Mouse (Mus musculus): Measurements from ENCODE around the gene Rhobtb1. TPM values are rescaled to one million over a fixed set of nuclear protein-coding genes. Genes with fewer than 3 reads are reported as not detected.
A peak's percentile ranks its signal among the peaks of the same experiment; 100 is the strongest.

Rhobtb1 gene
- polyA plus RNA-seq, 1 experiment from 2014 or later: 13.6 TPM

DNA sequence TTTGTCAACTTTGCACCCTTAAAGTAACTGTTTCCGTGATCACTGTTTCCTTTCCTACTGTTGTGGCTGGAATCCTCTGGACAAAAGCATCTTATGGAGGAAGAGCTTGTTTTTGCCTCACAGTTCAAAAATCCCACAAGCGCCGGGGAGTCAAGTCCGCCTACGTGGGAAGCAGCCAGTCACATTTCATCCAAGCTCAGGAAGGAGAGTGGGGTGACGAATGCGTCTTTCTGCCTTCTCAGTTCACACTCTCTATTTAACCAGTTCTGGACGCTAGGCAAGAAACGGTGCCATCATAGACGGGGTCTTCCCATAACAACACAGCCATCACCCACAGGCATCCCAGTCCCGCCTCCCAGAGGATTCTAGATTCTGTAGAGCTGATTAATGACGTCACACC is 15.3 kb downstream of the Rhobtb1 start:
- WGBS: 88% methylated on average over 12 of the region's 12 CpGs
- no peaks in the 10 kb centered on the region for H3K36me3 ChIP-seq
- H3K9ac ChIP-seq (replicated peaks): no peak overlapping the region

DNA sequence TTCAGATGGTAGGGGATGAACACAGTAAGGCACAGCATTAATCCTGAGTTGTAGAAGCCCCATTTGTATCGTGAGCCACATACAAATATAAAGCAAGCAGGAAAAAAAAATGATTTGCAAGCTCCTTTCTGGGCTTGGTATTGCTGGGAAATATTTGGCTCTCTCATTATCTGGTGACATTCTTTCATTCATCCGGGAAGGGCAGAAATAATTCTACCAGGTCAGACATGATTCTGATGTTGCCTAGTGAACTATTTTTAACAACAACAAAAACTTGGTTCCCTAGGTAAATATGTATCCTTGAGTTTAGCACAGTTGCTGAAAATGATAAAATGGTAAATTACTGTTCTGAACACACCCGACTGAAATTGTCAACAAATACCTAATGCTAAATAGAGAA is 21.2 kb downstream of the Rhobtb1 start:
- Histone ChIP-seq H3K36me3 (no peaks in the 10 kb centered on the region), H3K4me2 (replicated peaks) (no peak overlapping the region), H3K27me3 (no peaks in the 10 kb centered on the region), H3K9me3 (no peaks in the 10 kb centered on the region), H3K9ac (replicated peaks) (no peak overlapping the region), H3K4me1 (no peaks in the 10 kb centered on the region), H3K4me3 (no peak overlapping the region), H3K27ac (replicated peaks) (no peak overlapping the region)
- 82% methylated on average over 3 of the region's 3 CpGs for WGBS
- ATAC-seq (replicated peaks): no peak

More for the DNA sequence above, 15.3 kb downstream of the Rhobtb1 start:
- no peaks in the 10 kb centered on the region for H3K9me3 ChIP-seq
- no peak for ATAC-seq (replicated peaks)
- H3K4me1 ChIP-seq: no peaks in the 10 kb centered on the region
- H3K27me3 ChIP-seq: no peaks in the 10 kb centered on the region
- no peak overlapping the region for H3K4me2 ChIP-seq (replicated peaks)
- H3K27ac ChIP-seq (replicated peaks): no peak overlapping the region
- no peak overlapping the region for H3K4me3 ChIP-seq

DNA sequence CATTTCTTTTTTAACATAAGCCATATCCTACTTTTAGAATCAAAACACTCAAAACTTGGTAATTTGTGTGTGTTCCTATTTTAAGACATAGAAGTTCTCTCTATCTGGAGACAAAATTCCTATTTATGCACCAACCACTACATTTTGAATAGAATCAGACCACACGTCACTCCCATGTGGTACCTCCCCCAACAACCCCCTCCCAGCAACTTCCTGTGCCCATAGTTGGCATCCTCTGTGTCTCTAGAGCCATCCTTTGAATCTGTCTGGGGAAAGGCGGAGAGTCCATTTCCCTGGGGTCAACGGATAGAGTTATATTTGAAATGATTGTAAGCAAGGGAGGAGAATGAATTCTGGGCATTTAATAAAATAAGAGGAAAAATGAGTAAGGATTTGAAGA is 24.9 kb downstream of the Rhobtb1 start:
- ATAC-seq (replicated peaks): no peak
- Histone ChIP-seq H3K9ac (replicated peaks) (no peak overlapping the region), H3K27me3 (no peaks in the 10 kb centered on the region), H3K4me3 (no peak overlapping the region), H3K4me2 (replicated peaks) (no peak overlapping the region), H3K36me3 (no peaks in the 10 kb centered on the region), H3K4me1 (no peaks in the 10 kb centered on the region), H3K27ac (replicated peaks) (no peak overlapping the region), H3K9me3 (no peaks in the 10 kb centered on the region)
- WGBS: 77% methylated on average over 3 of the region's 3 CpGs

DNA sequence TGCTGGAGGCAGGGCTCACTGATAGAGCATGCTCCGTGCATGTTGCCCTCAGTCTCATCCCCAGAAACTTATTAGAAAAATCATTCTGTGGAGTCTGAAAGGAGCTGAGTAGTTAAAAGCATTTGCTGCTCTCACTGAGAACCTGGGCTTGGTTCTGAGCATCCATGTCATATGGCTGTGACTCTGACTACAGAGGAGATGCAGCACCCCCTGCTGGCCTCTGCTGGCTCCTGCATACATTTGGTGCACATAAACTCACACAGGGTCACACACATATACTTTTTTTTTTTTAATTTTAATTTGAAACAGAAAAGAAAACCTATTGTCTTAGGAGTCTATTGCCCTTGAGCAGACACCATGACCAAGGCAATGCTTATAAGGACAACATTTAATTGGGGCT is 28.1 kb downstream of the Rhobtb1 start:
- 96% methylated on average over 1 of the region's 1 CpGs for WGBS
- Histone ChIP-seq H3K27ac (replicated peaks) (no peak overlapping the region), H3K9ac (replicated peaks) (no peak overlapping the region), H3K4me1 (no peaks in the 10 kb centered on the region), H3K36me3 (no peaks in the 10 kb centered on the region), H3K27me3 (no peaks in the 10 kb centered on the region), H3K9me3 (no peaks in the 10 kb centered on the region), H3K4me2 (replicated peaks) (no peak overlapping the region), H3K4me3 (no peak overlapping the region)
- no peak for ATAC-seq (replicated peaks)

DNA sequence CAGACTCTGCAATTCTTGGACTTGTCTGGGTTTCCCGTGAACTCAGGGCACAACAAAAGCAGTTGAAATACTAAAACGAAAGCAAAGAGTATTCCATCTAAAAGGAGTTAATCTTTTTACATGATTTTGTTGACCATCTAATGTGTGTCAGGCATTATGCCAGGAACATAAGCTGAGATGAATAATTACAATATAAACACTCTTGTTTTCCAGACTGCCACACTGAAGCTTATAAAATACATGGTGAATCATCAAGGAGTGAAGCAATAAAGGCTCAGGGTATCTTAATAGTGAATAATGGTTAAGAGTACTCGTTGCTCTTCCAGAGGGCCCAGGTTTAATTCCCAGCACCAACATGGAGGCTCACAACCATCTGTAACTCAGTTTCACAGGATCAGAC is 29.8 kb downstream of the Rhobtb1 start:
- H3K4me2 ChIP-seq (replicated peaks): no peak overlapping the region
- no peaks in the 10 kb centered on the region for H3K9me3 ChIP-seq
- no peak overlapping the region for H3K4me3 ChIP-seq
- WGBS: 83% methylated on average over 3 of the region's 3 CpGs
- H3K27ac ChIP-seq (replicated peaks): no peak overlapping the region
- H3K36me3 ChIP-seq: no peaks in the 10 kb centered on the region
- ATAC-seq (replicated peaks): no peak
- no peaks in the 10 kb centered on the region for H3K27me3 ChIP-seq
- H3K9ac ChIP-seq (replicated peaks): no peak overlapping the region
- no peaks in the 10 kb centered on the region for H3K4me1 ChIP-seq

DNA sequence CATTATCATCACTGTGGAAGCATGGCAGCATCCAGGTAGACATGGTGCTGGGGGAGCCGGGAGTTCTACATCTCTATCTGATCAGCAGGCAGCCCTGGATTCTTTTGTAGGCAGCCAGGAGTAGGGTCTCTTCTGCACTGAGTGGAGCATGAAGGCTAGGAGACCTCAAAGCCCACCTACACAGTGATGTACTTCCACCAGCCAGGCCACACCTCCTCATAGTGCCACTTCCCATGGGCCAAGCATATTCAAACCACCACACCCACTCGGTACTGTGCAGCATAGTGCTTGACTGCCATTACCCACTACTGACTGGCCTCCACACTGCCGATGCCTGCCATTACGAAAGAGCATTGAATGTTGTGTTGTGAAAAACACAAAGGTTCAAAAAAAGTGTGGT is 33.7 kb downstream of the Rhobtb1 start:
- Histone ChIP-seq H3K36me3 (no peaks in the 10 kb centered on the region), H3K4me2 (replicated peaks) (no peak overlapping the region), H3K4me1 (no peaks in the 10 kb centered on the region), H3K9me3 (no peaks in the 10 kb centered on the region), H3K27ac (replicated peaks) (no peak overlapping the region), H3K9ac (replicated peaks) (no peak overlapping the region), H3K27me3 (no peaks in the 10 kb centered on the region), H3K4me3 (no peak overlapping the region)
- 95% methylated on average over 4 of the region's 4 CpGs for WGBS
- ATAC-seq (replicated peaks): 0 out of 2 replicates have a peak, but pooled peaks have one; percentile 46

DNA sequence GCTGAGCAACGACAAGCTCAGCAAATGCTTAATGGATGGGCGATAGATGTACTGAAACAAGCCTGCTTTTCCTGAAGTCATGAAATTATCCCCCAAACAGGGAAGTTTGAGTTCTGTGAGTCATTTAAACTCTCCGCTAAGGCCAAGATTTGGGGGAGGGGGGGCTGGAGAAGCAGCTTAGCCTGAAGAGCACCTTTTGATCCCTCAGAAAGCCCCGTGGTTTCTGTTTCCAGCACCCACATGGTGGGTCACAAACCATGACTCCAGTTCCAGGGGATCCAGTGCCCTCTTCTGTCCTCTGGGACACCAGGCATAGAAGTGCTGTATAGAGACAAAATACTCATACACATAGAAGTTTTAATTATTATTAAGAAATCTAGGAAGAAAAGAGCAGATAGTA is 34.2 kb downstream of the Rhobtb1 start:
- Histone ChIP-seq H3K9me3 (no peaks in the 10 kb centered on the region), H3K36me3 (no peaks in the 10 kb centered on the region), H3K4me3 (no peak overlapping the region), H3K27ac (replicated peaks) (no peak overlapping the region), H3K4me1 (no peaks in the 10 kb centered on the region), H3K9ac (replicated peaks) (no peak overlapping the region), H3K27me3 (no peaks in the 10 kb centered on the region), H3K4me2 (replicated peaks) (no peak overlapping the region)
- 75% methylated on average over 4 of the region's 4 CpGs for WGBS
- no peak for ATAC-seq (replicated peaks)

DNA sequence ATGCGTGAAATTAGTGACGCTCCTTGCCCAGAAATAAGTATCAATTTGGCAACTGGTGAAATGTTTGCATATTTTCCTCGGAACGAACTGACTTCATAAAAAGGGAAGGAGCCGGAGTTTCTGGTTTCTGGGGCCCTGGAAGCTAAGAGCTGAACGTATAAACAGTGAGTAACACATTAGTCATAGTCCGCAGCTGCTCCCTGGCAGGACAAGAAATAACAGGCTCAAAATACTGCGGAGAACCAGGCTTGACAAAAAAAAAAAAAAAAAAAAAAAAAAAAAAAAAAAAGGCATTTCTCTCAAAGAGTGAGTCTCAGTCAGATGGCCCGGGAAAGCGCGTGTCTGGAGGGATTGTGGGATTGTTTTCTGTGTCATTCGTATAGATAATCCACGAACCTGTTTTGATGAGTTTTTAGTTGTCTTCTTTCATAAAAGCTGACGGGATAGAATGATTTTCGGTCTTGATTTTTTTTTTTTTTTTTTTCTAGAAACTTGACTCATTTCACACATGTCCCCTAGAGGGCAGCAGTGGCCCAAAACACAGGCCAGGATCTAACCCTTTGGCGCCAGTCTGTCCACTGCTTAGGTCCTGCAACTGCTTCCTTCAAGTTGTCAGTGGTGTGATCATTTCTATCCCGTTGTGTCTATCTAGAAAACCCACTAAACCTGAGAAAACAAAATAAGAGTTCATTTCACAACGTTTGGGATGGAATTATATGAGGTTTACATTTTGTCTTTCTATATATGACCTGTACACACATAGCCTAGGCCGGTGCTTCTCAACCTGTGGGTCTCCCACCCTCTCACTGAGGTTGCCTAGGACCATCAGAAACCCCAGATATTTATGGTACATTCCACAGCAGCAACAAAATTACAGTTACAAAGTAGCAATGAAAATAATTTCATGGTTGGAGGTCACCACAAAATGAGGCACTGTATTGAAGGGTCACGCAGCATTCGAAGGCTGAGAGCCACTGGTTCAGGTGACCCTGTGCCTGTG is 35.0 kb downstream of the Rhobtb1 start:
- no peaks in the 10 kb centered on the region for H3K9me3 ChIP-seq
- no peaks in the 10 kb centered on the region for H3K27me3 ChIP-seq
- peak overlapping the region; percentile 30 for H3K4me3 ChIP-seq
- H3K4me1 ChIP-seq: no peaks in the 10 kb centered on the region
- 20% methylated on average over 21 of the region's 21 CpGs for WGBS
- no peaks in the 10 kb centered on the region for H3K36me3 ChIP-seq
- no peak overlapping the region for H3K9ac ChIP-seq (replicated peaks)
- H3K27ac ChIP-seq (replicated peaks): no peak overlapping the region
- peak overlapping the region; percentile 41 for H3K4me2 ChIP-seq (replicated peaks)
- peak; percentile 80; the same call in 1 of the 2 replicates for ATAC-seq (replicated peaks)

DNA sequence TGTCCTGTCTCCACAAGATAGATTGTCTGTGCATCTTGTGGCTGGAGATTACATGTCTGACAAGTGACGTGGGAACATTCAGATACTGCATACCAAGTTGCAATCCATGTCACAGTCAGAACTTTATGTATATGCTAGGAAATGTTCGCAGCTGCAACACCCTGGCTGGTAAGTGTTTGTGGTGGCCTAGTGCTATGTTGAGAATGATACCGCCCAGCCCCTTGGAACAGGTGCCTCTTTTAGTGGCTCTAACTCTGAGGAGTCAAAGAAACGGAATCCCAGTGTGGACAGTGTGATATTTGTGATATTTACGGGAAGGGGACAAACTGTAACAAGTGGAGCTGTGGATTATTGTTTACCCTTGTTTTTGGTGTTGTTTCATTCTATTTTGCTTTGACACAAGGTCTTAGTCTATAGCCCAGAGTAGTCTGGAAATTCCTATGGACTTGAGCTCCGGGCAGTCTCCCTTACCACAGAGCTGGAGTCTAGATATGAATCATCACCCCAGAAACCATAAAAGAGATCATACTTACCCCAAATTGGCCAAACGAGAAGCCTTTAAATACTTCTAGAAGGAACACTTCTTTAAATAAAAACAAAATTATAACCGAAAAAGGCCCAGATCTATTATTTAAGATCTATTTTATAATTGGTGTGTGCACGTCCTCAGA is 36.7 kb downstream of the Rhobtb1 start:
- no peak for ATAC-seq (replicated peaks)
- Histone ChIP-seq H3K36me3 (no peaks in the 10 kb centered on the region), H3K27ac (replicated peaks) (no peak overlapping the region), H3K4me2 (replicated peaks) (no peak overlapping the region), H3K27me3 (no peaks in the 10 kb centered on the region), H3K9ac (replicated peaks) (no peak overlapping the region), H3K4me3 (no peak overlapping the region), H3K9me3 (no peaks in the 10 kb centered on the region), H3K4me1 (no peaks in the 10 kb centered on the region)
- 87% methylated on average over 9 of the region's 9 CpGs for WGBS

DNA sequence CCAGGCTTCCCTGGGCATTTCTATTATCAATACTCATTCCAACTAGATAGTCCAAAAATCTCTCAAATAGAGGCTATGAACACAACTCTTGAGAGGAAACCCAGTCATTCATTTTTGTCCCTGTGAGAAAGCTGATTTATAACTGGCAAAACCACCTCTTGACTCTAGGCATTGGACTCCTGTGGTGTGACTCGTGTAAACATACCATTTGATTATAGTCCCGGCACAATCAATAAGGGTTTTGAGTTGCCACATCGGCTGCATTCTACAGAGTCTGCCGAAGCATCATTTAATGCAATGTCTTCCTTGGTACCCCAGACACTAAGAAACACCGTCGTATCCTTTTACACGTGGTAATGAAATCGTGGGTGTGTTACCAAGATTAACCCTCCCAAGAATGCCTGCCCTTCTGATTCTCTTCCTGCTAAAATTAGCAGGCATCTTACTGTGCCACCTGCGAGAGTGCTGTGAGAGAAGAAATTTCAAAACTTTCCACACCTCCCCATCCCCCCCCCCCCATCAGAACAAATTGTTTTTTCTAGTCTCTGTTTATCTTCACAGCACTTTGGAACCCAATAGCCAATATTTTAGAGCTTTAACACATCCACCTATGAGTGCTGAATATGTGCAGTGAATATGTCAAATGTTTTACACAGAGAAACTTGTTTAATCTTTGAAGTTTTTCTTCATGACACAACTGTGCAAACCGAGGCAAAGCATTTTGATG is 39.4 kb downstream of the Rhobtb1 start:
- ATAC-seq (replicated peaks): no peak
- Histone ChIP-seq H3K9ac (replicated peaks) (no peak overlapping the region), H3K27ac (replicated peaks) (no peak overlapping the region), H3K4me1 (no peaks in the 10 kb centered on the region), H3K4me3 (no peak overlapping the region), H3K9me3 (no peaks in the 10 kb centered on the region), H3K36me3 (no peaks in the 10 kb centered on the region), H3K4me2 (replicated peaks) (no peak overlapping the region), H3K27me3 (no peaks in the 10 kb centered on the region)
- 84% methylated on average over 10 of the region's 10 CpGs for WGBS

DNA sequence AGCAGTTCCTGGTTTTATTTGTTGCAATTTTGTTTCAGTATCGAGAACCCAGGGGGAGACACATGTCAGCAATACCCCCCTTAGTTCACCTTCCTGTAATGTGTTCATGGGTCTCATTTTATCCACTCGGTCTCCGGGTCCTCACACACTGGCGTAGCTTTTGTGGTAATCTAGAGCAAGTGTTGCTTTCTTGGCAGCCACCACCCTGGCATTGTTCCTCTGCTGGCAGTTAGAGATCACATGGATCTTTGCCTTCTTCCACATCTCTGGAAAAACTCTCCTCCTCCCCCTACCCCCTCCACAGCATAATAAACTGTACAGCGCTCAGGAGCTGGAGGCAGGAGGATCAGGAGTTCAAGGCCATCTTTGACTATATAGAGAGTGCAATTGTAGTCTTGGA is 41.0 kb downstream of the Rhobtb1 start:
- no peak overlapping the region for H3K4me2 ChIP-seq (replicated peaks)
- 77% methylated on average over 5 of the region's 5 CpGs for WGBS
- no peak overlapping the region for H3K27ac ChIP-seq (replicated peaks)
- no peaks in the 10 kb centered on the region for H3K36me3 ChIP-seq
- no peak overlapping the region for H3K9ac ChIP-seq (replicated peaks)
- no peak overlapping the region for H3K4me3 ChIP-seq
- no peaks in the 10 kb centered on the region for H3K4me1 ChIP-seq
- no peaks in the 10 kb centered on the region for H3K27me3 ChIP-seq
- no peak for ATAC-seq (replicated peaks)
- H3K9me3 ChIP-seq: no peaks in the 10 kb centered on the region

DNA sequence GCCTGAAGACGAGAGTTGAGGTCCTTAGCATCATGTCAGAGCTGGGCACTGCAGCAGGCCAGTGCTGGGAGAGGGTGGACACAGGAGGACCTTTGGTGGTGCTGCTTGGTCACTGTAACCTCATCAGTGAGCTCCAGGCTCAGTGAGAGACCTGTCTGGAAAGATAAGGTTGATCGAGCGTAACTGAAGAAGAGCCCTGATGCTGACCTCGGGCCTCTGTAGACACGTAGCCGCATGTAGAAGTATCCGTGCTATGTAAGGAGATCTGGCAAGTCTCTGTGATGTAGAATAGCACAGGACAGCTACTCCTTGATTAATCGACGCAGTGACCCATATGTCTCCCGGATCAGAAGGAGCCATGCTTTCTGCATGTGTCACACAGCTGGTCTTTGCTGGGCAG is 42.5 kb downstream of the Rhobtb1 start:
- Histone ChIP-seq H3K36me3 (no peaks in the 10 kb centered on the region), H3K27me3 (no peaks in the 10 kb centered on the region), H3K9me3 (no peaks in the 10 kb centered on the region), H3K9ac (replicated peaks) (no peak overlapping the region), H3K4me1 (no peaks in the 10 kb centered on the region), H3K4me3 (no peak overlapping the region), H3K27ac (replicated peaks) (no peak overlapping the region), H3K4me2 (replicated peaks) (no peak overlapping the region)
- WGBS: 95% methylated on average over 10 of the region's 10 CpGs
- no peak for ATAC-seq (replicated peaks)
